Mouse (Mus musculus): Measurements from ENCODE around the gene Irx2. TPM values are rescaled to one million over a fixed set of nuclear protein-coding genes. Genes with fewer than 3 reads are reported as not detected.

Irx2 gene
- polyA plus RNA-seq, 1 experiment from 2014 or later, result 1.1 TPM

DNA sequence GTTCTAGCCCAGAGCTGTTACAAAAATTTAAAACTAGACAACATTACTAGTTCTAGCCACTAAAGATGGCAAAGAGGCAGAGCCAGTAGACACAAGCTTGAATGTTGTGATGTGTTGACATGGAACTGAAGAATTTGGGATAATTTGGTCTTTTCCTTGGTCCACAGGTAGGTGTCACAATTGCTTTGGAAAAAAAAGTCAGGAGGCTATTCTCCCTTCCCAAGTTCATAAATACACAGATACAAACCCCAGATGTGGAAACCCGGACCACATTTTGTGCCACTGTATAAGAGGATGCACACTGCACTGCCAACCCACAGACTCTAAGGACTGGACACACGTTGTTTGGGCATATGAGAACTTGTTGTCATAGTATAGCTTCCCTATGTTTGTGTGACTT lies 4.5 kb downstream of the Irx2 start:
- Histone ChIP-seq H3K36me3 (ENCODE audit: control insufficient read depth, insufficient read depth, low read length) (no peaks in the 10 kb centered on the region), H3K27me3 (ENCODE audit: control insufficient read depth, insufficient read depth, low read length) (peaks cover 89% of the 10 kb centered on the region), H3K27ac (ENCODE audit: low read length) (no peak overlapping the region), H3K9me3 (replicated peaks; ENCODE audit: control insufficient read depth, low read length) (no peaks in the 10 kb centered on the region), H3K9ac (ENCODE audit: low read length) (no peak overlapping the region), H3K4me1 (ENCODE audit: control insufficient read depth, insufficient read depth, low read length) (peaks cover 4% of the 10 kb centered on the region), H3K4me3 (replicated peaks; ENCODE audit: low read length) (no peak overlapping the region), H3K4me2 (ENCODE audit: low read depth, low read length) (no peak overlapping the region; the same call in 1 of the 2 replicates)
- WGBS, result 22% methylated on average over 2 of the region's 2 CpGs
- no peak for ATAC-seq (ENCODE audit: insufficient read depth, low FRiP score)

- Histone ChIP-seq H3K9me3 (replicated peaks; ENCODE audit: control insufficient read depth, low read length) (no peaks in the 10 kb centered on the region), H3K27ac (ENCODE audit: low read length) (no peak overlapping the region), H3K27me3 (ENCODE audit: control insufficient read depth, insufficient read depth, low read length) (peaks cover 87% of the 10 kb centered on the region), H3K4me1 (ENCODE audit: control insufficient read depth, insufficient read depth, low read length) (peaks cover 7% of the 10 kb centered on the region), H3K4me2 (ENCODE audit: low read depth, low read length) (no peak overlapping the region), H3K4me3 (replicated peaks; ENCODE audit: low read length) (no peak overlapping the region), H3K36me3 (ENCODE audit: control insufficient read depth, insufficient read depth, low read length) (no peaks in the 10 kb centered on the region), H3K9ac (ENCODE audit: low read length) (no peak overlapping the region)
- no peak for ATAC-seq (ENCODE audit: insufficient read depth, low FRiP score)
- WGBS, result 27% methylated on average over 7 of the region's 7 CpGs
These were observed 6.2 kb downstream of the Irx2 start for GRCm38 (mm10) chr13:72634752-72635315.

- Histone ChIP-seq H3K36me3 (ENCODE audit: control insufficient read depth, insufficient read depth, low read length) (no peaks in the 10 kb centered on the region), H3K27me3 (ENCODE audit: control insufficient read depth, insufficient read depth, low read length) (peaks cover 86% of the 10 kb centered on the region), H3K9ac (ENCODE audit: low read length) (no peak overlapping the region), H3K4me2 (ENCODE audit: low read depth, low read length) (0 out of 2 replicates have a peak overlapping the region, but pooled peaks have one; percentile 4), H3K27ac (ENCODE audit: low read length) (no peak overlapping the region), H3K4me1 (ENCODE audit: control insufficient read depth, insufficient read depth, low read length) (peaks cover 10% of the 10 kb centered on the region), H3K9me3 (replicated peaks; ENCODE audit: control insufficient read depth, low read length) (no peaks in the 10 kb centered on the region), H3K4me3 (replicated peaks; ENCODE audit: low read length) (no peak overlapping the region)
- WGBS, result 2% methylated on average over 20 of the region's 20 CpGs
- ATAC-seq (ENCODE audit: insufficient read depth, low FRiP score), result no peak
These were observed 7.8 kb downstream of the Irx2 start for GRCm38 (mm10) chr13:72636331-72636851.

DNA sequence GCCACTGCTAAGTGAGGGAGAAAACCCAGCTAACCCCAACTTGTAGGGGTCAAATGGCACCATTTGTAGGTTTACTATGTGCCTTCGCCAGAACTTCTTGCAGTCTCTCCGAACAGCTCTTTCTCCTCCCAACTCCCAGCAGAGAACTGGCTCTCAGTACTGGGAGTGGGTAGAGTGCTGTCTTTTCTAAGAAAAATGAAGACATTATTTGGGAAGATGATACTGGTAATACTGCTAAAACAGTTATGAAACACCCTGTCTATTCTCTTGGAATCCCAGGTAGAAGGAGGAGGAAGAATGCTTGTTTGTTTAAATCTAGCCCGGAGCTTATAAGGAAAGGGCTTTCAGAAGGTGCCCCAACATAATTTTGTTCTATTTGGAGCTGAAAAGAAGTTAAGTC lies 8.9 kb downstream of the Irx2 start:
- Histone ChIP-seq H3K9me3 (replicated peaks; ENCODE audit: control insufficient read depth, low read length) (no peaks in the 10 kb centered on the region), H3K4me3 (replicated peaks; ENCODE audit: low read length) (no peak overlapping the region), H3K4me1 (ENCODE audit: control insufficient read depth, insufficient read depth, low read length) (peaks cover 10% of the 10 kb centered on the region), H3K9ac (ENCODE audit: low read length) (no peak overlapping the region), H3K27me3 (ENCODE audit: control insufficient read depth, insufficient read depth, low read length) (peaks cover 81% of the 10 kb centered on the region), H3K4me2 (ENCODE audit: low read depth, low read length) (no peak overlapping the region), H3K36me3 (ENCODE audit: control insufficient read depth, insufficient read depth, low read length) (no peaks in the 10 kb centered on the region), H3K27ac (ENCODE audit: low read length) (no peak overlapping the region)
- ATAC-seq (ENCODE audit: insufficient read depth, low FRiP score), result no peak
- 12% methylated on average over 3 of the region's 3 CpGs for WGBS

DNA sequence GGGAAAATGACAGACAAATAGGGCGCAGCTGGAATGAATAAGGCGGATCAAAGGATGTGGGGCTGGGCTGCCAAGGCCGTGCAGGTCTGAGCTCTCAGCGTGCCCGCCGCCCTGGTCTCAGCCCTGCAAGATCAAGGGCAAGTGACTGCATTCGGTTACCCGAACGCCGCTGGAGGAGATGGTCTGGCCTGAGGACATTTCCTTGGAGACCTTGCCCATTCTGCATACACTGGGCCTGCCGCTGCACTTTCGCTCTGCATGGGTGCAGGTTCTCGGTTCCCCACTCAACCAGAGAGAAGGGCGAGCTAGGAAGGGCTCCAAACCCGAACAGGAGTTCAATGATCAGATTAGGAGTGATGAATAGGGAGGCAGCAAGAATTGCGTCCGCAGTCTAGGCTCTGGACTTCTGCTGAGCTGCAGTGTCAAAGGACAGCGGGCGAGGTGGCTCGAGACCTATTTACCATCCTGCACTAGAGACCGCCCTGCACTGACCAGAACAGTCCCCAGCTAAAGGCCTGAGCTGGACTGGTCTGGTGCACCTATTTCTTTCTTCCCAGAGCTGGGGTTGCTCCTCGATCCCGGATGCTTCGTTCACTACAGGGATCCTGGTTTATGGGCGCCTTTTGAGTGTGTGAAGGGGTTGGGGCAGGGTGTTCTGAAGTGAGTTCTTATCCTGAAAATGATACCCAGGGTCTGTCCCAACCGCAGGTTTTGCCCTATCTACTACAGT lies 9.9 kb downstream of the Irx2 start:
- peak overlapping the region; percentile 88 for H3K4me2 ChIP-seq (ENCODE audit: low read depth, low read length)
- no peak overlapping the region for H3K27ac ChIP-seq (ENCODE audit: low read length)
- peaks cover 10% of the 10 kb centered on the region for H3K4me1 ChIP-seq (ENCODE audit: control insufficient read depth, insufficient read depth, low read length)
- no peak overlapping the region for H3K4me3 ChIP-seq (replicated peaks; ENCODE audit: low read length)
- H3K36me3 ChIP-seq (ENCODE audit: control insufficient read depth, insufficient read depth, low read length), result no peaks in the 10 kb centered on the region
- 7% methylated on average over 26 of the region's 26 CpGs for WGBS
- peaks cover 73% of the 10 kb centered on the region for H3K27me3 ChIP-seq (ENCODE audit: control insufficient read depth, insufficient read depth, low read length)
- H3K9ac ChIP-seq (ENCODE audit: low read length), result no peak overlapping the region
- H3K9me3 ChIP-seq (replicated peaks; ENCODE audit: control insufficient read depth, low read length), result no peaks in the 10 kb centered on the region
- no peak for ATAC-seq (ENCODE audit: insufficient read depth, low FRiP score)

GRCm38 (mm10) chr13:72639441-72640130 lies 11.0 kb downstream of the Irx2 start:
- Histone ChIP-seq H3K9ac (ENCODE audit: low read length) (peak overlapping the region; percentile 63), H3K36me3 (ENCODE audit: control insufficient read depth, insufficient read depth, low read length) (no peaks in the 10 kb centered on the region), H3K27me3 (ENCODE audit: control insufficient read depth, insufficient read depth, low read length) (peaks cover 68% of the 10 kb centered on the region), H3K27ac (ENCODE audit: low read length) (peak overlapping the region; percentile 53; the same call in 1 of the 2 replicates), H3K4me2 (ENCODE audit: low read depth, low read length) (peak overlapping the region; percentile 88), H3K4me1 (ENCODE audit: control insufficient read depth, insufficient read depth, low read length) (peaks cover 10% of the 10 kb centered on the region), H3K4me3 (replicated peaks; ENCODE audit: low read length) (peak overlapping the region; percentile 57), H3K9me3 (replicated peaks; ENCODE audit: control insufficient read depth, low read length) (no peaks in the 10 kb centered on the region)
- under 1% methylated on average over 32 of the region's 32 CpGs for WGBS
- ATAC-seq (ENCODE audit: insufficient read depth, low FRiP score), result peak; percentile 71; the same call in 1 of the 2 replicates

DNA sequence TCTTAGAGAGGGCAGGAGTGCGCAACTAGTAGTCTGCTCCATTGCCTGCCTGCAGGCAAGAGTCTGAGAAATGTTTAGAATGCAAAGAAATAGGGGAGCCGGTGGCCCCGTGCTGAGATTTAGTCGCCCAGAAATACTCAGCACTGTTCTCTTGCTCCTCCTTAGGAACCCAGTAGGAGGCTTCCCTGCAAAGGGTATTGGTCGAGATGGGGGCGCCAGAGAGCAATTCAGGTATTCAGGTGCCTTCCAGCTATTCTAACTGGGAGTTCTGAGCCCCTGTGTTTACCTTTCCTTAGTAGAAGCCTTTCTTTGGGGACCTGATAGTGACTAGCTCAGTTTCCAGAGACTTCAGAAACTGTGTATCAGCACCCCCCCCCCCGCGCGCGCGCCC lies 11.5 kb downstream of the Irx2 start:
- ATAC-seq (ENCODE audit: insufficient read depth, low FRiP score), result peak; percentile 28; the same call in 1 of the 2 replicates

DNA sequence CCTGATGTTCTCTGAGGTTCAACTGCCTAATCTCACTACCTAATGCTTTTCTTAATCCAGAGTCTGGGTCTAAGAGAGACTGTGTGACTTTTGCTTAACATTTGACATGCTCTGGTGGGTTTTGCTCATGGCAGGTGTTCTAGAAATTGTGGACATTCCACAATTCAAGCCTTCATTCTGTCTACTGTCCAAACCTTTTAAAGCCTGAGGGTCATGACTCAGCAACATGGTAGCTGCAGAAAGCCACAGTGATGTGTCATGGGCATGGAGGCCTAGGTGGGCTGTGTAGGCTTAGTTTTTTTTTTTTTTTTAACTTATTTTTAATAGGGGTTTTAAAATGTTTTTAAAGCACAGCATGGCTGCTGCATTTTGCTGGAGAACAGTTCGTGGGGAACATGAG lies 27.8 kb downstream of the Irx2 start:
- Histone ChIP-seq H3K36me3 (ENCODE audit: control insufficient read depth, insufficient read depth, low read length) (no peaks in the 10 kb centered on the region), H3K4me2 (ENCODE audit: low read depth, low read length) (no peak overlapping the region), H3K27me3 (ENCODE audit: control insufficient read depth, insufficient read depth, low read length) (no peaks in the 10 kb centered on the region), H3K9me3 (replicated peaks; ENCODE audit: control insufficient read depth, low read length) (no peaks in the 10 kb centered on the region), H3K4me3 (replicated peaks; ENCODE audit: low read length) (no peak overlapping the region), H3K9ac (ENCODE audit: low read length) (no peak overlapping the region), H3K27ac (ENCODE audit: low read length) (no peak overlapping the region), H3K4me1 (ENCODE audit: control insufficient read depth, insufficient read depth, low read length) (no peaks in the 10 kb centered on the region)
- WGBS, result 47% methylated on average over 1 of the region's 1 CpGs
- ATAC-seq (ENCODE audit: insufficient read depth, low FRiP score), result no peak

More for the DNA sequence above, 11.5 kb downstream of the Irx2 start:
- Histone ChIP-seq H3K9ac (ENCODE audit: low read length) (peak overlapping the region; percentile 63), H3K4me1 (ENCODE audit: control insufficient read depth, insufficient read depth, low read length) (peaks cover 10% of the 10 kb centered on the region), H3K27ac (ENCODE audit: low read length) (0 out of 2 replicates have a peak overlapping the region, but pooled peaks have one; percentile 53), H3K4me3 (replicated peaks; ENCODE audit: low read length) (peak overlapping the region; percentile 57), H3K4me2 (ENCODE audit: low read depth, low read length) (peak overlapping the region; percentile 88), H3K27me3 (ENCODE audit: control insufficient read depth, insufficient read depth, low read length) (peaks cover 63% of the 10 kb centered on the region), H3K36me3 (ENCODE audit: control insufficient read depth, insufficient read depth, low read length) (no peaks in the 10 kb centered on the region), H3K9me3 (replicated peaks; ENCODE audit: control insufficient read depth, low read length) (no peaks in the 10 kb centered on the region)
- WGBS, result 4% methylated on average over 11 of the region's 11 CpGs

- Histone ChIP-seq H3K27me3 (ENCODE audit: control insufficient read depth, insufficient read depth, low read length) (no peaks in the 10 kb centered on the region), H3K9ac (ENCODE audit: low read length) (no peak overlapping the region), H3K9me3 (replicated peaks; ENCODE audit: control insufficient read depth, low read length) (no peaks in the 10 kb centered on the region), H3K36me3 (ENCODE audit: control insufficient read depth, insufficient read depth, low read length) (no peaks in the 10 kb centered on the region), H3K4me3 (replicated peaks; ENCODE audit: low read length) (no peak overlapping the region), H3K27ac (ENCODE audit: low read length) (no peak overlapping the region), H3K4me2 (ENCODE audit: low read depth, low read length) (no peak overlapping the region), H3K4me1 (ENCODE audit: control insufficient read depth, insufficient read depth, low read length) (no peaks in the 10 kb centered on the region)
- WGBS, result 91% methylated on average over 1 of the region's 1 CpGs
- no peak for ATAC-seq (ENCODE audit: insufficient read depth, low FRiP score)
These were observed 47.2 kb downstream of the Irx2 start for GRCm38 (mm10) chr13:72675826-72676225.

All from stomach, embryonic 16.5 days (tissue).